Mouse (Mus musculus): ENCODE measurements around the gene Ralbp1. TPM values are rescaled to one million over a fixed set of nuclear protein-coding genes. Genes with fewer than 3 reads are reported as not detected.
A peak's percentile ranks its signal among the peaks of the same experiment; 100 is the strongest.

The Ralbp1 gene
- polyA plus RNA-seq, 3 experiments from 2014 or later, result 48.4 to 62.8 (median 60.1) TPM

GRCm38 (mm10) chr17:65847694-65848449 lies 37.7 kb downstream of the Ralbp1 start:
- ATAC-seq, result no peak

- no peak for ATAC-seq
Observed at GRCm38 (mm10) chr17:65845423-65845822, 40.2 kb downstream of the Ralbp1 start.

- no peak for ATAC-seq
Observed at GRCm38 (mm10) chr17:65842669-65843381, 42.8 kb downstream of the Ralbp1 start.

GRCm38 (mm10) chr17:65839541-65840256 lies 45.9 kb downstream of the Ralbp1 start:
- no peak for ATAC-seq

GRCm38 (mm10) chr17:65836746-65837145 lies 48.9 kb downstream of the Ralbp1 start:
- ATAC-seq, result no peak

GRCm38 (mm10) chr17:65833891-65834290 lies 51.7 kb downstream of the Ralbp1 start:
- no peak for ATAC-seq

- no peak for ATAC-seq
Observed at GRCm38 (mm10) chr17:65830216-65830863, 55.3 kb downstream of the Ralbp1 start.

GRCm38 (mm10) chr17:65828951-65829350 lies 56.6 kb downstream of the Ralbp1 start:
- no peak for ATAC-seq

- ATAC-seq, result no peak
Observed at GRCm38 (mm10) chr17:65827904-65828303, 57.7 kb downstream of the Ralbp1 start.

GRCm38 (mm10) chr17:65827119-65827840 lies 58.3 kb downstream of the Ralbp1 start:
- no peak for ATAC-seq

GRCm38 (mm10) chr17:65826257-65826656 lies 59.3 kb downstream of the Ralbp1 start:
- peak; percentile 69 for ATAC-seq

- no peak for ATAC-seq
Observed at GRCm38 (mm10) chr17:65824246-65824645, 61.4 kb downstream of the Ralbp1 start.

GRCm38 (mm10) chr17:65822423-65822822 lies 63.2 kb downstream of the Ralbp1 start:
- ATAC-seq, result no peak

GRCm38 (mm10) chr17:65820197-65820596 lies 65.4 kb downstream of the Ralbp1 start:
- ATAC-seq, result no peak

- no peak for ATAC-seq
Observed at GRCm38 (mm10) chr17:65813763-65814162, 71.8 kb downstream of the Ralbp1 start.

- ATAC-seq, result no peak
Observed at GRCm38 (mm10) chr17:65811032-65811431, 74.6 kb downstream of the Ralbp1 start.

- ATAC-seq, result no peak
Observed at GRCm38 (mm10) chr17:65806416-65806815, 79.2 kb downstream of the Ralbp1 start.

- ATAC-seq, result no peak
Observed at GRCm38 (mm10) chr17:65805966-65806365, 79.6 kb downstream of the Ralbp1 start.

GRCm38 (mm10) chr17:65802026-65802425 lies 83.6 kb downstream of the Ralbp1 start:
- ATAC-seq, result no peak

GRCm38 (mm10) chr17:65800451-65800850 lies 85.1 kb downstream of the Ralbp1 start:
- no peak for ATAC-seq

GRCm38 (mm10) chr17:65799353-65799752 lies 86.2 kb downstream of the Ralbp1 start:
- ATAC-seq, result no peak

- no peak for ATAC-seq
Observed at GRCm38 (mm10) chr17:65798446-65798845, 87.2 kb downstream of the Ralbp1 start.

Measured in inflammation-experienced regulatory T-cells, adult 6 months (primary cell).